Mouse (Mus musculus) E14TG2a.4 (cell line): ENCODE measurements around the gene Ift74.

Experiments
- CTCF ChIP-seq: conservative IDR thresholded peaks from 2 replicates; pipeline ENCODE4 v1.5.1; 2014; ENCODE audit warnings: low read length
- NANOG ChIP-seq: IDR thresholded peaks from 2 replicates; pipeline ENCODE4 v1.6.1; 2014; ENCODE audit warnings: borderline replicate concordance, low read length, mixed read lengths
- POU5F1 ChIP-seq: IDR thresholded peaks from 2 replicates; pipeline ENCODE4 v1.6.1; 2014; ENCODE audit warnings: low read length, borderline replicate concordance

GRCm38 (mm10) chr4:94572677-94573076 lies 41.6 kb upstream of the Ift74 start:
- TF ChIP-seq CTCF: no peak
- no peak for TF ChIP-seq POU5F1
- no peak for TF ChIP-seq NANOG
